Mouse (Mus musculus): Measurements from ENCODE around the gene Ccdc40. TPM values are rescaled to one million over a fixed set of nuclear protein-coding genes. Genes with fewer than 3 reads are reported as not detected.

Ccdc40 gene
- total RNA-seq, 2 experiments from 2014 or later, result 0.40 to 0.66 TPM

DNA sequence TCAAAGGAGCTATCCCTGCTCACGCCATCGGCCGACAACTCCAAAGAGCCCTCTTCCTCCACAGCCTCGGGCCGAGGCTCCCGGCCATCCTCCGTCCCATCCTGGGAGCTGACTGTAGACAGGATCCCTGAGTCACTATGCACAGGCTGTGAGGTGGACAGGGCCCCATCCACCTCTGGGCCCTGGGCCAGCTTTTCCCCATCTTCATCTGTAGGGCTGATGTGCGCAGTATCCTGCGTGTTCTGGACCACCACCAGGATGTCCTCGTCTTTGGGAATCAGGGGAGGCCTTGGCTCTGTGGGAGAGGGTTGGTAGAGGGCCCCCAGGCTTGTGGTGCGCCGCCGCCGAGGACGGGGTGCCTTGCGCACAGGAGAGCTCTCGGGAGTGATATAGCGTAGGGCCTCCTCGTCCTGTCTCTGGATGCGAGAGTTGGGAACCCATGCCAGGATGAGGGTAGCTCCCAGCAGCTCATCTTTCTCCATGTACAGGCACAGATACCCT is 19.5 kb upstream of the Ccdc40 start:
- DNase-seq, result no peak

- no peak for DNase-seq
Measured at GRCm38 (mm10) chr11:119209371-119210025, 18.9 kb upstream of the Ccdc40 start.

DNA sequence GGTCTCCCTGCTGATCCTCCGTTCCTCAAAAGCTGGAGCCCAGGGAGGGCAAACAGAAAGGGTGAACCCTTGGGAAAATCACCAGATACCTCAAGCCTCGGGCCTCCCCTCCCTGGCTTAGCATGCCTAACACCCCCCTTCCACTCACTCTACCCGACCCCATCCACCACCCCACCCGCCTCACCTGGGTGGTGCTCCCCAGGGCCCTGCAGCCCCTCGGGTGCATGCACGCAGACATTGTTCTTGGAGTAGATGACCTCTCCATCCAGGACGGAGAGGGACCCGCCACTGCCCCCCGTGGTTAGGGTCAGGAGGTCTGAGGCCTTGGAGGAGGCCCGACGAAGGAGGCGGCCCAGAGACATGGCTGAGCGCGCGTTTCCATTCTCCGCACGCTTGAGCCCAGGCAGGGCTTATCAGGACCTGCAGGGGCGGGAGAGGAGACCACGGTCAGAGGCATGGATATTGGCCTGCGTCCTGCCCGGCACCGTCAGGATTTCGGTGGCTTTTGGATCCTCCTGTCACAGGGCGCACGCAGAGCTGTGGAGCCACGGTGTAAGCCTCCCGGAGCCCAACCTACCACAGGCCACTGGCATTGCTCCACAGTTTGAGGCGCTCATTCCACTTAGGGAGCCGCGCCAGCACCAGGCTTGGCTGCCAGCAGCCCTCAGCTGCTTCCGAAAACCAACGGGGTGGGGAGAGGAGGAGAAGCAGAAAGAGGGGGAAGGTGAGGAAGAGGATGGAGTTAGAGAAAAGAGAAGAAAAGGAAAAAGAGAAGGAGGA is 17.9 kb upstream of the Ccdc40 start:
- DNase-seq, result peak in 1 of 2 experiments; percentile 64

- DNase-seq, result no peak
Measured at GRCm38 (mm10) chr11:119211604-119212309, 16.6 kb upstream of the Ccdc40 start.

- peak; percentile 78 to 79 for DNase-seq
Measured at GRCm38 (mm10) chr11:119213166-119213885, 15.0 kb upstream of the Ccdc40 start.

DNA sequence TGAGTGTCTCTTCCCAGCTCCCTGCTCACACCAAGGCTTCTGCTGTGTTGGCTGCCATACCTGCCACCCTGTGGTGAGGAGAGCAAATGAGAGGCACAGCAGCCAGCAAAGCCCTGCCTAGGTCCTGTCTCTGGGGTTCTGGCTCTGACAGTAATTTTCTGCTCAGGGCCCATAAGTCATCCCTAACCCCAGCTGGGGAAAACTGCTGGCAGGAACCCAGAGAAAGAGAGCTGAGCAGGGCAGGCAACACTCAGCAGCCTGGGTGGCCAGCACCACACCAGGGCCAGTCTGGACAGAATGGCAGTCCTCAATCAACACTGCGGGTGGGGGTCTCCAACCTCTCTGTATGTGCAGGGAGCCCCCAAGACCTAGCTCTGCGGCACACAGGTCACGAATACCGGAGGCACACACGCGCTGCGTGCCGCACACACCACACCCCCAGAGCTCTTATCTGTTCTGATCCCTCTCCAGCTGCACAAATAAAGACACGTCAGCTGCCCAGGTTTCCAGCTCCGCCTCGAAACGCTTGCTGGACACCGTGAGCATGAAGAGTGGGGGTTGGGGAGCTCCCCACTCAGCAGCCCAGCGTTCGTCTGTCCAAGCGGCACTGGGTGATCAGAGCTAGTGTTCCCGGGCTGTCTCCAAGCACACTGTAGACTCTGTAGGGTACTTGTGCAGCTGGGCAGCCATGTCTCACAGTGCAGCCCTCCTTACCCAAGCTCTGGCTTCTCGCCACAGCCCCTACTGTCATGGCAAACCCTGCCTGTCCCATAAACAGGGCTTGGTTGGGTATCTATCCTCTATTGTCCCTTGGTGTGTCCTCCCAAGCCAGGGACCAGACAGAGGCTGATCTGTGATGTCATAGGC is 13.1 kb upstream of the Ccdc40 start:
- DNase-seq, result peak; percentile 68 to 79

GRCm38 (mm10) chr11:119215905-119216507 is 12.4 kb upstream of the Ccdc40 start:
- peak; percentile 68 to 76 for DNase-seq

GRCm38 (mm10) chr11:119217861-119218260 is 10.5 kb upstream of the Ccdc40 start:
- DNase-seq, result no peak

DNA sequence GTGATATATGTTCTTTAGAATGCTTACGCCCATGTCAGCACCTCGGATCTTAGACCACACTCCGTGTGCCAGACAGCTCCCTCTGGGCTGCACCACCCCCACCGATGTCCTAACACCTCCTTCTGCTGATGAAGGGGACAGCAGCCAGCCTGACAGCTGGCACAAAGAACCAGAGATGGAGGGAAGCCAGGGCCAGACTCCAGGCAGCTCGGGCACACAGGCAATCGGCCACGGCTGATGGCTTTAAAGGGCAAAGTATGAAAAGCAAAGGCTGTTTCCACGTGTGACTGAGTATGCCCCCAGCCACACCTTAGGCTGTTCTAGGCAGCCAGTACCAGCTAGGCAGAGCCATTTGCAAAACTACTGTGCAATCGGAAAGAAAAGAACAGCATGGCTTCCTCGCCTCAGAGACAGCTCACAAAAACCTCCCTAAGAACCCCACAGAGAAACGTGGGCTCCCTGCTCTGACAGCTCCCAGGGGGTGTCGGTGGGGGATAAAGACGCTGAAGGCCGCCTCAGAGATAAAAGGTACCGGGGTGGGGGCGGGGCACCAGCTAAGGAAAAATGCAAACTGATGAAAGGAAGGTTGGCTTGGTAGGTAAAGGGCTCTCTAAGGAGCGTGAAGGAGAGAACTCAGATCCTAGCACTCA is 8.4 kb upstream of the Ccdc40 start:
- peak; percentile 58 to 72 for DNase-seq

GRCm38 (mm10) chr11:119221812-119222510 is 6.4 kb upstream of the Ccdc40 start:
- DNase-seq, result no peak

DNA sequence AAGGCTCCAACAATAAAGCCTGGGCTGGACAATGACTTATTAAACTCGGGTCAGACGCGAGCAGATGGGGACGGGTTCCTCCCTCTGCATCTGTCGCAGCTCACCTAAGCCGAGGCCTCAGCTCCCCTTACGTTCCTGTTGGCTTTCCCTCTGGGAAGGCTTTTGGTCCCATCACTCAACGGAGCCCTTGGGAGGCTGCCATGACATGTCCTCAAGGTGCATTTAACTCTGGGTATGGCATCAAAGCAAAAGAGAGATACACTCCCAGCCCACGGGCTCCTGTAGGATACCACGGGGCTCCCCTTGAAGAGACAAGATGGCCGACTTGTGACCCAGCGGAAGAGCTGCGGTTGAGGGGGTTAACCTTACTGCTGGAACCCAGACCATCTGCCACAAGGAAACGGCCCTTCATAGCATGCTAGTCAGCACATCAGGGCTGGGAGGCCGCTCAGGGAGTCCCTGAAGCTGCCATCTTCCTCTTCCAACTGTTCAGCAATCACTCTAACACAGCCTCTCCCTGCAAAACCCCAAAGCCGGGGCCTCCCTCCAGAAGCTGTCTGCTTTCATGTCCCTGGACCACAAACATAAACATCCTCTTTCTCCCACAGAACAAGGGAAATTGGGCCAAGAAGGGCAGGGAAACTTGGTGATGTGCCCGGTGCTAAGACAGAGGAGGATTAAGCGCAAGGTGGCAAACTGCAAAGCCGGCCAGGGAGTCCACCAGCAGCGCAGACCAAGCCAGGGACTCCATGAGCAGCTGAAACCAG is 5.1 kb upstream of the Ccdc40 start:
- peak in 1 of 2 experiments; percentile 22 for DNase-seq

DNA sequence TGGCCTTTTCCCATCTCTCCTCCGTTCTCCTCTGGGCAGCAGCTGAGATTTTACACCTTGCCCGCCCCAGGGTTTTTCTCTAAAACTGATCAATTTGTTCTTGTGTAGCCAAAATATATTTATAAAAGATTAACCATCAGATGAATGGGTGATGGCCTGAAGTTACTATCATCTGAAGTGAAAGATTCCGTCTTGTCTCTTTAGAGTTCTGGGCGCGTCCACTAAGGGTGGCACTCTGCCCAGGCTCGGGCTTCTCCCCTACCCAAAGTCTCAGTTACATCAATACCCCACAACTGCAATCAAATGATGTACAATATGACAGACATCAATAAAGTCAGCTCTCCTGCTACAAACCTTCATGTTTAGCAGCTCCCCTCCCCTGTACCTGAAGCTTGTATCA is 3.4 kb upstream of the Ccdc40 start:
- no peak for DNase-seq

- DNase-seq, result no peak
Measured at GRCm38 (mm10) chr11:119225634-119226033, 2.7 kb upstream of the Ccdc40 start.

GRCm38 (mm10) chr11:119227591-119227990 is 781 bp upstream of the Ccdc40 start:
- DNase-seq, result no peak

GRCm38 (mm10) chr11:119228846-119229626 is 664 bp downstream of the Ccdc40 start:
- peak; percentile 74 to 81 for DNase-seq

DNA sequence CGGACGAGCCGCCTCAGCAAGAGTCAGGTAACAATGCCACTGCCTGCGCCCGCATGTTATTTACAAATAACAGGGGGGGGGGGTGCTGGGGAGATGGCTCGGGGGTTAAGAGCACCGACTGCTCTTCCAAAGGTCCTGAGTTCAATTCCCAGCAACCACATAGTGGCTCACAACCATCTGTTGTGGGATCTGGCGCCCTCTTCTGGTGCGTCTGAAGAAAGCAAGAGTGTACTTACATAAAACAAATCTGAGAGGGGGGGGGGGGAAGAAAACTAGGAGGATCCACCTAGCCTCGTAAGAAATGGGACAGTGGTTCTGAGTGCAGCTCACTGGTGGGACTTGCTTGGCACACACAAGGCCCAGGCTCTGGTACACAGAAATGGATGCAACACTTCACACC is 6.4 kb downstream of the Ccdc40 start:
- DNase-seq, result no peak

DNA sequence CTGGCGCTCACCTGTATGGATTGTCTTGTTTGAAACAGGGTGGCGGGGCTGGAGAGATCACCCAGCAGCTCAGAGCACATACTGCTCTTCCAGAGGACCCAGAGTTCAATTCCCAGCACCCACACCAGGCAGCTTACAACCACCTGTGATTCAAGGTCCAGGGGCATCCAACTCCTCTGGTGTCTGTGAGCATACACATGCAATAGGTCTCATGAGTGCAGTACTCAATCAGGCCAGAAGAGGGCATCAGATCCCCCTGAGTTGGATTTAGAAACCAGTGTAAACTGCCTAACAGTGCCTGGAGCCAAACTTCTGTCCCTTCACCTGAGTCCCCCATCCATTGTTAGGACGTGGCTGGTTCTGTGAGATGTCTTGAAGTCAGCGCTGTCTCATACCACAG is 7.2 kb downstream of the Ccdc40 start:
- peak; percentile 42 to 58 for DNase-seq

DNA sequence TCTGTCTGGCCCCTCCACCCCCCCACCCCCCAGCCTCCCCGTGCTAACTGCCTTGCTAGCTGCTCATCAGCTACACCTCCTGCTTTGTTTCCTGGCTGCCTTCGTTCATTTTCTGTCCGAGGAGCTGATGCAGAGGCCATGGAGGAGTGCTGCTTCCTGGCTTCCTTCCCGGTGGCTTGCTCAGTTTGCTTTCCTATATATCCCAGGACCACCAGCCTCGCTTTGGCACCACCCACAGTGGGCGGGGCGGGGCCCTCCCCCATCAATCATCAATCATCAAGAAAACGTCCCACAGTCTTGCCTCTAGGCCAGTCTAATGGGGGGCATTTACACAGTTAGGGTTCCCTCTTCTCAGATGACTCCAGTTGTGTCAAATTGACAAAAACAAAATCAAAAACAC is 8.0 kb downstream of the Ccdc40 start:
- DNase-seq, result no peak
